Mouse (Mus musculus): ENCODE measurements around the gene Iqgap3. TPM values are rescaled to one million over a fixed set of nuclear protein-coding genes. Genes with fewer than 3 reads are reported as not detected.

The Iqgap3 gene
- polyA plus RNA-seq (2012; ENCODE audit: insufficient read depth, low replicate concordance), result 3.3 and 6.8 TPM in 2 replicates

DNA sequence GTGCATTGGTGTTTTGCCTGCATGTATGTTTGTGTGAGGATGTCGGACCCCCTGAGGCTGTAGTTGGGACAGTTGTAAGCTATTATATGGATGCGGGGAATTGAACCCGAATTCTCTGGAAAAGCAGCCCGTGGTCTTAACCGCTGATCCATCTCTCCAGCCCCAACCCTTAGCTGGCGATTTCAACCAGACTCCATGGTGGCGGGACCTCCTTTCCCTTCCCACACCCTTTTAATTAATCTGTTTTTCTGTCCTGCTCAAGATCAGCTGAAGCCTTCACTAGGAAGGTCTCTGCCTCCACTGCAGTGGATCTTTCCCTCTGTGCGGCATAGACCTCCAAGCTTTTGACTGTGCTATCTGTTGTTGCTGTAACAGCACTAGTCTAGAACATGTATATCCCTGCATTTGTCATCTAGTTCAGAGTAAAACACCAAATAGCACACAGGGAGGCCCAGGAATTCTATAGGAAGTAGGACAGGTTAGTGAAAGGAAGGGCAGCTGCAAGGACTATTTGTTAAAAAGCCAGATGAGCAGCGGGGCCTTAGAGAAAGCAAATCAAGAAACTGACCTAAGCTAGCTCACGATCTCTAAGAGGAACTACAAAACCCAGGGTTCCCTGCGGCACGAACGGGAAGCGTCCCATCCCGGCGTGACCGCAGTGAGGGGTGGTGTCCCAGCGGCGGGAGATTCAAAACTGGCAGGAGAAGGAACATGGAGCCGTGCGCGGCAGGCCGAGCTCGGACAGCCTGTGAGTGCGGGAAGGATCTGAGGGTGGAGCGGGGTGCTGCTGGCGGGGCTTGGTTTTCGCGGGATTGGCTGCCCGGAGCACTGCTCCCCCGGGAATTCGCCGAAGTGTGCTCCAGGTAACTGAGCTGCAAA, at the start of gene Iqgap3:
Gene Iqgap3 (plus strand): TSS at position 627 of the 879 bp plus-strand sequence.
- peak; percentile 95; the same call in 1 of the 2 replicates for TF ChIP-seq FLI1 (IDR thresholded peaks at IDR 0.05; ENCODE audit: low read length)
- no peak for TF ChIP-seq GATA1 (IDR thresholded peaks at IDR 0.05; ENCODE audit: borderline replicate concordance, low read length)
- no peaks in the 10 kb centered on the region for H3K9me3 ChIP-seq
- H3K27me3 ChIP-seq (replicated peaks), result peaks cover 16% of the 10 kb centered on the region
- H3K4me3 ChIP-seq (replicated peaks), result peak within 1 kb of the TSS; percentile 93
- H3K4me1 ChIP-seq, result peaks cover 28% of the 10 kb centered on the region
- peaks cover 15% of the 10 kb centered on the region for H3K36me3 ChIP-seq (replicated peaks; ENCODE audit: low read length)

GRCm38 (mm10) chr3:88033506-88033905, 48.3 kb upstream of the Iqgap3 start:
- H3K9me3 ChIP-seq, result peaks cover 15% of the 10 kb centered on the region
- no peak for TF ChIP-seq FLI1 (IDR thresholded peaks at IDR 0.05; ENCODE audit: low read length)
- no peak for TF ChIP-seq GATA1 (IDR thresholded peaks at IDR 0.05; ENCODE audit: borderline replicate concordance, low read length)
- no peaks in the 10 kb centered on the region for H3K36me3 ChIP-seq (replicated peaks; ENCODE audit: low read length)
- H3K4me3 ChIP-seq (replicated peaks), result no peak overlapping the region
- peaks cover 47% of the 10 kb centered on the region for H3K27me3 ChIP-seq (replicated peaks)
- H3K4me1 ChIP-seq, result peaks cover 18% of the 10 kb centered on the region

DNA sequence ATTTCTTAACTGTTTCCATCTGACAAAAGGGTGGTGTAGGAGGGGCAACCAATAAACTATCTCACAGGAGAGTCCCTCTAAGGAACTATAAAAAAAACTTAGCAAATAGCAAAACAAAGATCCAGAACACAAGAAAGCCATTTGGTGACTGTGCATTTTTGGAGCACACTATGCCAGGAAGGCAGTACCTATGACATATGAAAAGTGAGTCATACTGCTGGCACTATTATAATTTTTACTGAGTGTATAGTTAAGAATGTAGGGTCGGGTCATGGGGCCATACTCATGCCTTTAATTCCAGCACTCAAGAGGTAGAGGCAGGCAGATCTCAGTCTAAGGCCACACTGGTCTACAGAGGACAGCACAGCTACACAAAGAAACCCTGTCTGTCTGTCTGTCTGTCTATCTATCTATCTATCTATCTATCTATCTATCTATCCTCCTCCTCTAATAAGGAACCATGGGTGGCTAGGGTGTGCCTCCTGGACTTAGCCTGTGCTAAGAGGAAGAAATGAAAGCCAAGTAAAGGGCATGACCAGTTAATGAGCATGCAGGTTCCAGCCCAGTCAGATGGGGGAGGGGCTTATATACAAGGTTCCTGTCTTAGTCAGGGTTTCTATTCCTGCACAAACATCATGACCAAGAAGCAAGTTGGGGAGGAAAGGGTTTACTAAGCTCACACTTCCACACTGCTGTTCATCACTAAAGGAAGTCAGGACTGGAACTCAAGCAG, 46.0 kb upstream of the Iqgap3 start:
- Histone ChIP-seq H3K27me3 (replicated peaks) (peaks cover 46% of the 10 kb centered on the region), H3K9me3 (peaks cover 14% of the 10 kb centered on the region), H3K4me1 (peaks cover 21% of the 10 kb centered on the region), H3K36me3 (replicated peaks; ENCODE audit: low read length) (no peaks in the 10 kb centered on the region), H3K4me3 (replicated peaks) (peak overlapping the region; percentile 33)
- TF ChIP-seq FLI1 (IDR thresholded peaks at IDR 0.05; ENCODE audit: low read length) (no peak), GATA1 (IDR thresholded peaks at IDR 0.05; ENCODE audit: borderline replicate concordance, low read length) (no peak)

GRCm38 (mm10) chr3:88042661-88043421, 38.9 kb upstream of the Iqgap3 start, which contains the start of gene Gpatch4:
Gene Gpatch4, plus strand, starts transcription at chr3:88043108.
- Histone ChIP-seq H3K36me3 (replicated peaks; ENCODE audit: low read length) (no peaks in the 10 kb centered on the region), H3K4me3 (replicated peaks) (peak within 1 kb of the TSS; percentile 97), H3K9me3 (no peaks in the 10 kb centered on the region), H3K27me3 (replicated peaks) (peaks cover 18% of the 10 kb centered on the region), H3K4me1 (peaks cover 34% of the 10 kb centered on the region)
- TF ChIP-seq FLI1 (IDR thresholded peaks at IDR 0.05; ENCODE audit: low read length) (no peak), GATA1 (IDR thresholded peaks at IDR 0.05; ENCODE audit: borderline replicate concordance, low read length) (no peak)

GRCm38 (mm10) chr3:88049532-88049931, 32.2 kb upstream of the Iqgap3 start:
- Histone ChIP-seq H3K9me3 (no peaks in the 10 kb centered on the region), H3K36me3 (replicated peaks; ENCODE audit: low read length) (peaks cover 53% of the 10 kb centered on the region), H3K4me3 (replicated peaks) (no peak overlapping the region), H3K4me1 (peaks cover 16% of the 10 kb centered on the region; the same call in 1 of the 2 replicates), H3K27me3 (replicated peaks) (no peaks in the 10 kb centered on the region)
- TF ChIP-seq GATA1 (IDR thresholded peaks at IDR 0.05; ENCODE audit: borderline replicate concordance, low read length) (no peak), FLI1 (IDR thresholded peaks at IDR 0.05; ENCODE audit: low read length) (no peak)

DNA sequence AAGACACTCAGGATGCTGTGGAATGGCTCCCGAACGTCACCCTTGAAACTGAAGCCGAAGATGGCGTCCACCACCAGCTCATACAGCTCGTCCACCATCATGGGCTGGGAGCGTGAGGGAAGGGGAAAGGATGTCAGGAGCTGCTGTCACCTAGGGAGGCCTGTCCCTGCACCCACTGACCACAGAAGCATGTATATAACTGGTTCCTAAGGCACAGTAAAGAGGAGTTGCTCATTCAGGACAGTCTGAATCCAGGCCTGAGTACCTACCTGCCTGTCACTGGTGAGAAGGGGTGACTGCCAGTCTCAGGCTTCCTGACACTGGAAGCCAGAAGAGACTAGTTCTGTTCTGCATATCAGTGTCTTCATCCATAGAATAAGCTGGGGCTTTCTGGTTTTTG, 24.7 kb upstream of the Iqgap3 start:
- Histone ChIP-seq H3K9me3 (no peaks in the 10 kb centered on the region), H3K27me3 (replicated peaks) (peaks cover 5% of the 10 kb centered on the region), H3K4me3 (replicated peaks) (peak overlapping the region; percentile 48), H3K4me1 (peaks cover 20% of the 10 kb centered on the region), H3K36me3 (replicated peaks; ENCODE audit: low read length) (peaks cover 51% of the 10 kb centered on the region)
- TF ChIP-seq FLI1 (IDR thresholded peaks at IDR 0.05; ENCODE audit: low read length), result no peak
- TF ChIP-seq GATA1 (IDR thresholded peaks at IDR 0.05; ENCODE audit: borderline replicate concordance, low read length), result no peak

DNA sequence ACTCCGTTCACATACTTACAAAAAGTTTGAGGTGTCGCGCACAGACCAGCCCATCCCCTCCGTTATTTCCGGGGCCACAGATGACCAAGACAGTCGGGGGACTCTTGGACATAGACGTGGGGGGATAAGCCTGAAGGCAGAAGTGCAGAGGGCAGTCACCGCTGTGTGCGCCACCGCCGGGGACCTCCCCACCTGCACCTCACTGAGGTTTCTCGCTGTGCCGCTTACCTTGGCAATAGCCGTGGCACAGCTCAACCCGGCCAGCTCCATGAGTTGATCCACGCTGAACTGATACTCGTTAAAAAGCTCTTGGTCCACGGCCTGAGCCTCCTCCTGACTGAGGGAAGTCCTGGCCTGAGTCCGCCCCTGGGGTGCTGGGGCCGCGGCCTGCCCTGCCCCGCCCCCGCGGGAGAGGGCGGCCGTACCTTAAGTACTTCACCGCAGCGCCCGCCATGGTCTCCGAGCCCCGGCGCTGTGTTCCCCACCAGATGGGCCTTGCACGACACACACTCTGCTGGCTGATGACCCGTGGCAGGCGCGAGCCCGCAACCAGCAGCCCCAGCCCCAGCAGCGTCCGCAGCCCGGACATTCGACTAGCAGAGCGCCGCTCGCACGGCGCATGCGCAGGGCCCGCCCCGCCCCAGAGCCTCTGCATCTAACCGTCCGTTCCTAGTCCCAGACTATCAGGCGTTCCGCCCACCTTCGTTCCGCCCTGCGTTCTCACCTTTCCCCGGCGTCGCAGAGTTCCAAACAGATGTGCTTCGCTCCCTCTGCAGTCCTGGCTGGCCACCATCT, 23.7 kb upstream of the Iqgap3 start, which contains the start of gene Naxe:
Gene Naxe (minus strand): TSS at position 594 of the 795 bp plus-strand sequence.
- Histone ChIP-seq H3K27me3 (replicated peaks) (peaks cover 8% of the 10 kb centered on the region), H3K4me3 (replicated peaks) (peak within 1 kb of the TSS; percentile 99), H3K9me3 (peaks cover 3% of the 10 kb centered on the region; the same call in 1 of the 2 replicates), H3K4me1 (peaks cover 20% of the 10 kb centered on the region), H3K36me3 (replicated peaks; ENCODE audit: low read length) (peaks cover 40% of the 10 kb centered on the region)
- TF ChIP-seq FLI1 (IDR thresholded peaks at IDR 0.05; ENCODE audit: low read length) (no peak), GATA1 (IDR thresholded peaks at IDR 0.05; ENCODE audit: borderline replicate concordance, low read length) (no peak)

DNA sequence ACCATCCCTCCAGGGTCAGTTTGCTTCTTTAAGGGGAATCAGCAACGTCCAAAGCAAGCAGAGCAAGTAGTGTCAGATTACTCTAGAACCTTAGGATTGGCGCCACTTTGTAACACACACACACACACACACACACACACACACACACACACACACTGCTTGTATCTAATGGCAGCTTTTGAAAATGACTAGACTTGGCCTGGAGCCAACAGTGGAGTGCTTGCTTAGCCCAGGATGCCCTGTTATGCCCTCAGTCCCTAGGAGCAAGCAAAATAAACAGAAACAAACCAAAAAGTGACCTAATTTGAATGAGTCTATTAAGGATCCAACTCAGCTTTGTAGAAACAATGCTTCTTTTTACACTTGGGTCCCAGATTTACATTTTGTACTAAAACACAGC, 13.4 kb upstream of the Iqgap3 start:
- Histone ChIP-seq H3K27me3 (replicated peaks) (peaks cover 38% of the 10 kb centered on the region), H3K36me3 (replicated peaks; ENCODE audit: low read length) (no peaks in the 10 kb centered on the region), H3K4me1 (peaks cover 10% of the 10 kb centered on the region; the same call in 1 of the 2 replicates), H3K9me3 (no peaks in the 10 kb centered on the region), H3K4me3 (replicated peaks) (no peak overlapping the region)
- TF ChIP-seq FLI1 (IDR thresholded peaks at IDR 0.05; ENCODE audit: low read length), result no peak
- no peak for TF ChIP-seq GATA1 (IDR thresholded peaks at IDR 0.05; ENCODE audit: borderline replicate concordance, low read length)
